9 mouse cellular contexts compared by ENCODE assay signal in genomic region chr1:135452259-135452658, GRCm38 (mm10). TPM values are rescaled to one million over a fixed set of nuclear protein-coding genes. Genes with fewer than 3 reads are reported as not detected.
DNase-seq lines count a peak whose midpoint lies in the region; ATAC-seq and TF ChIP-seq lines count a peak whose summit lies in the region.
"Had no signal": no experiment of that assay in that cellular context is flagged by ENCODE, and none has a peak within 500 bp of the region (broad histone marks: within the 10 kb centered on the region; RNA-seq: fewer than 3 reads in every experiment).

No protein-coding gene starts in this region.

- TF ChIP-seq CTCF in kidney, adult 2 months (conservative IDR thresholded peaks at IDR 0.05; ENCODE audit: insufficient read depth, insufficient read length, low read depth, low read length): peak; percentile 56
- TF ChIP-seq CTCF in ES-Bruce4 (IDR thresholded peaks at IDR 0.05; ENCODE audit: low read depth, low read length): peak; percentile 60

- WGBS in kidney, adult 2 months: 74% methylated on average over 10 of the region's 10 CpGs

- no peak for TF ChIP-seq POLR2A in kidney, adult 2 months (IDR thresholded peaks at IDR 0.05; ENCODE audit: low read depth, low read length)
- no peak for TF ChIP-seq POLR2A in ES-Bruce4 (IDR thresholded peaks at IDR 0.05; ENCODE audit: insufficient read depth, low read length)

- ATAC-seq in granulocyte monocyte progenitor cell, adult 5-6 weeks (replicated peaks; ENCODE audit: poor library complexity, severe bottlenecking): peak; percentile 80

- H3K36me3 ChIP-seq in kidney, adult 2 months (ENCODE audit: control insufficient read depth, insufficient read depth, low read length): no peaks in the 10 kb centered on the region
- H3K36me3 ChIP-seq in ES-Bruce4 (ENCODE audit: control insufficient read depth, insufficient read depth, low read length, poor library complexity, severe bottlenecking): peaks cover 10% of the 10 kb centered on the region

- H3K27ac ChIP-seq in kidney, adult 2 months (ENCODE audit: insufficient read depth, low read depth, low read length): no peak overlapping the region
- no peak overlapping the region for H3K27ac ChIP-seq in ES-Bruce4 (ENCODE audit: insufficient read depth, low read length)
- H3K27ac ChIP-seq: limb, embryonic 15.5 days had no signal

- no peaks in the 10 kb centered on the region for H3K9me3 ChIP-seq in ES-Bruce4 (replicated peaks; ENCODE audit: control insufficient read depth, insufficient read depth, low read length, poor library complexity, severe bottlenecking)
- H3K9me3 ChIP-seq: limb, embryonic 15.5 days had no signal

- H3K4me3 ChIP-seq in kidney, adult 2 months (ENCODE audit: insufficient read depth, low read depth, low read length): no peak overlapping the region
- no peak overlapping the region for H3K4me3 ChIP-seq in ES-Bruce4 (ENCODE audit: low read depth, low read length)
- H3K4me3 ChIP-seq: erythroblast, embryonic 14.5 days; limb, embryonic 15.5 days had no signal

- TF ChIP-seq EP300 in ES-Bruce4 (IDR thresholded peaks at IDR 0.05; ENCODE audit: insufficient read depth, low read depth, low read length): no peak

- DNase-seq in kidney, adult 2 months: peak; percentile 41
- DNase-seq in kidney, adult 11 months: no peak
- DNase-seq in A20 (ENCODE audit: low read depth, low spot score): peak; percentile 44
- peak; percentile 47 for DNase-seq in right cerebral cortex, postnatal 4 days
- DNase-seq in urinary bladder, postnatal 14 days (ENCODE audit: low spot score): no peak

- no peaks in the 10 kb centered on the region for H3K27me3 ChIP-seq in kidney, adult 2 months (replicated peaks; ENCODE audit: control insufficient read depth, insufficient read depth, low read length)
- no peaks in the 10 kb centered on the region for H3K27me3 ChIP-seq in ES-Bruce4 (ENCODE audit: control insufficient read depth, insufficient read depth, low read length, poor library complexity, severe bottlenecking)
- H3K27me3 ChIP-seq: limb, embryonic 15.5 days had no signal

- no peak overlapping the region for H3K9ac ChIP-seq in ES-Bruce4 (ENCODE audit: low read depth, poor library complexity, severe bottlenecking)
- H3K9ac ChIP-seq: limb, embryonic 15.5 days had no signal

- no peaks in the 10 kb centered on the region for H3K4me1 ChIP-seq in kidney, adult 2 months (ENCODE audit: control insufficient read depth, insufficient read depth, low read length)
- no peaks in the 10 kb centered on the region for H3K4me1 ChIP-seq in ES-Bruce4 (ENCODE audit: control insufficient read depth, insufficient read depth, low read length)
- H3K4me1 ChIP-seq: limb, embryonic 15.5 days had no signal

RNA-seq across cellular contexts. Expression of gene Ipo9, which starts 22.0 kb away (rescaled TPM):
- 58.3 and 73.9 TPM in 2 replicates for polyA plus RNA-seq in kidney, adult 2 months (2012; rRNA removed)
- 123 and 137 TPM in 2 replicates for polyA plus RNA-seq in ES-Bruce4 (2011; ENCODE audit: insufficient read depth, insufficient read length, low read depth, missing spikeins)
- 64.4 and 81.0 TPM in 2 replicates for total RNA-seq in granulocyte monocyte progenitor cell, adult 5-6 weeks (2014; fragmentation: Nextera tagmentation)
- 33.9 and 36.7 TPM in 2 replicates for total RNA-seq in granulocyte monocyte progenitor cell, adult 5-6 weeks (2017)

Comparison
In these comparisons a context has a peak if more than half of its experiments do, and no peak if none do; other contexts are left out.
1. DNase-seq: peak in kidney, adult 2 months (single experiment), A20 (single experiment) and right cerebral cortex, postnatal 4 days (single experiment); none in kidney, adult 11 months (single experiment) and urinary bladder, postnatal 14 days (single experiment).